Mouse (Mus musculus) thymus, postnatal 10 days (tissue): ENCODE data around the gene Syn3.
"Not testable (repeated sequence)": the region's sequence is repeated elsewhere in the genome, so short reads cannot be mapped to it uniquely, and the experiment has no call there.

Experiments used
- DNase-seq, 2 experiments: peaks; one replicate each; pipeline ENCODE4 v3.0.0; 2021; ENCODE audit warnings: low spot score in 2 of 2

Gene Syn3

GRCm38 (mm10) chr10:86498673-86499391 lies at the start of gene Syn3:
Syn3 (minus strand) TSS chr10:86498896.
- DNase-seq: peak; percentile 81 to 88

GRCm38 (mm10) chr10:86526357-86526874 lies 27.7 kb upstream of the Syn3 start:
- DNase-seq: not testable (repeated sequence)

- no peak for DNase-seq
These were observed 15.1 kb upstream of the Syn3 start for GRCm38 (mm10) chr10:86513801-86514200.

- DNase-seq: no peak
These were observed 12.2 kb upstream of the Syn3 start for GRCm38 (mm10) chr10:86510941-86511340.

GRCm38 (mm10) chr10:86502063-86502462 lies 3.4 kb upstream of the Syn3 start:
- no peak for DNase-seq

GRCm38 (mm10) chr10:86498051-86498672 lies 534 bp downstream of the Syn3 start:
- peak in 1 of 2 experiments; percentile 3 for DNase-seq

GRCm38 (mm10) chr10:86495851-86496250 lies 2.8 kb downstream of the Syn3 start:
- no peak for DNase-seq

- DNase-seq: no peak
These were observed 5.6 kb downstream of the Syn3 start for GRCm38 (mm10) chr10:86493140-86493539.

GRCm38 (mm10) chr10:86492089-86492907 lies 6.4 kb downstream of the Syn3 start:
- no peak for DNase-seq

GRCm38 (mm10) chr10:86491316-86492088 lies 7.2 kb downstream of the Syn3 start:
- no peak for DNase-seq

GRCm38 (mm10) chr10:86488544-86488943 lies 10.2 kb downstream of the Syn3 start:
- DNase-seq: no peak

GRCm38 (mm10) chr10:86485971-86486370 lies 12.7 kb downstream of the Syn3 start:
- no peak for DNase-seq

GRCm38 (mm10) chr10:86483968-86484367 lies 14.7 kb downstream of the Syn3 start:
- peak in 1 of 2 experiments; percentile 49 for DNase-seq

- DNase-seq: no peak
These were observed 16.2 kb downstream of the Syn3 start for GRCm38 (mm10) chr10:86482496-86482895.

GRCm38 (mm10) chr10:86480711-86481110 lies 18.0 kb downstream of the Syn3 start:
- DNase-seq: no peak

GRCm38 (mm10) chr10:86479718-86480121 lies 19.0 kb downstream of the Syn3 start:
- no peak for DNase-seq

GRCm38 (mm10) chr10:86476720-86477119 lies 22.0 kb downstream of the Syn3 start:
- DNase-seq: no peak

- no peak for DNase-seq
These were observed 23.4 kb downstream of the Syn3 start for GRCm38 (mm10) chr10:86475270-86475669.

- DNase-seq: no peak
These were observed 24.2 kb downstream of the Syn3 start for GRCm38 (mm10) chr10:86474176-86475154.

GRCm38 (mm10) chr10:86473637-86474154 lies 25.0 kb downstream of the Syn3 start:
- peak in 1 of 2 experiments; percentile 29 for DNase-seq
